Mouse (Mus musculus): Measurements from ENCODE around the gene Clpsl2. TPM values are rescaled to one million over a fixed set of nuclear protein-coding genes. Genes with fewer than 3 reads are reported as not detected.
A peak's percentile ranks its signal among the peaks of the same experiment; 100 is the strongest.
"Not testable (repeated sequence)": the region's sequence is repeated elsewhere in the genome, so short reads cannot be mapped to it uniquely, and the experiment has no call there.

The Clpsl2 gene
- polyA plus RNA-seq, 1 experiment = not detected

DNA sequence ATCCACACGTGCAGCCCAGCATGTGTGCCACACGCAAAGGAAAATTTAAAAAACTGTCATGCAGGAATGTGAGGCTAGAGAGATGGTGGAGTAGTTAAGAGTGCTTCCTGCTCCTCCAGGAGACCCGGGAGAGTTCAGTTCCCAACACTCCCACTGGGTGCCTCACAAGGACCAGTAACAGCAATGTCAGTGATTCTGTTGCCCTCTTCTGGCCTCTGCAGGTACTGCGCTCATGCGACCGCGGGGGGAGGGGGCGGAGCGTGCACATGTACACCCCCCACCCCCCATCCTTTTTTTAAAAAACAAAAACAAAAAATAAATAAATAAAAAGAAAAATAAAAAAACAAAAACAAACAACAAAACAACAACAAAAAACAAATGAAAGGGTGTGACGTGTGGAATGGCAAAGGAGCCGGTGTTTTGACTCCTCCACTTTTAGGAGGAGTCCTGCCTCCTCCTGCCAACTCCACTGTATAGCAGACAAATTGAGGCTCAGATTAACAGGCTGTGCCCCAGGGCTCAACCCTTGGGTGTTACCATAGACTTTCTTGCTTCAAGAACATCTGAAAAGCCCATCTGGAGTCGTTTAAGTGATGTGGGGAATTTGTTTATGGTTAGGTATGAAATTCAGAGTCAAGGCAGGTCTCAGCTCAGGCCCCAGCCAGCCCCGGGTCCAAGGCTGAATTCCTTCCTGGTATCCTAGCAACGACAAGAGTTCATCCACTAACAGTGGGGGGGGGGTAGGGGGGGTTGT is 4.0 kb downstream of the Clpsl2 start:
- Histone ChIP-seq H3K4me1 (ENCODE audit: control insufficient read depth, insufficient read depth, low read length) (no peaks in the 10 kb centered on the region), H3K27ac (ENCODE audit: insufficient read depth, low read length) (no peak overlapping the region), H3K27me3 (ENCODE audit: control insufficient read depth, insufficient read depth, low read length) (no peaks in the 10 kb centered on the region), H3K4me3 (replicated peaks; ENCODE audit: insufficient read depth, low read depth, low read length) (no peak overlapping the region)
- 5% methylated on average over 14 of the region's 14 CpGs for WGBS
- peak; percentile 41 to 64 for DNase-seq
- peak; percentile 81 for TF ChIP-seq CTCF (IDR thresholded peaks at IDR 0.05; ENCODE audit: borderline replicate concordance, insufficient read depth, low read depth, low read length)
- no peak for TF ChIP-seq POLR2A (IDR thresholded peaks at IDR 0.05; ENCODE audit: borderline replicate concordance, insufficient read depth, low read length)

DNA sequence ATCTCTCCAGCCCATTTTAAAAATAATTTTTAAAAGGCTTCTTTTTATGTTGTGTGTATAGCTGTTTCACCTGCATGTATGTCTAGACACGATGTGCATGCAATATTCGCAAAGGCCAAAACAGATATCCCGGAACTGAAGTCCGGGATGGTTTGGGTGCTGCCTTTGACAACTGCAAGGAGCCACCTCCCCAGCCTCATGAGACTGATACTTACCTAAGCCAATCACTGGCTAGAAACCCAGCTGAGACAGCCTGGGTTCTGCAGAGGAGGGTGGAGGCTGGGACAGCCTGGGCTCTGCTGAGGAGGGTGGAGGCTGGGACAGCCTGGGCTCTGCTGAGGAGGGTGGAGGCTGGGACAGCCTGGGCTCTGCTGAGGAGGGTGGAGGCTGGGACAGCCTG is 4.8 kb downstream of the Clpsl2 start:
- DNase-seq; H3K27me3 ChIP-seq (ENCODE audit: control insufficient read depth, insufficient read depth, low read length); H3K27ac ChIP-seq (ENCODE audit: insufficient read depth, low read length); H3K4me3 ChIP-seq (replicated peaks; ENCODE audit: insufficient read depth, low read depth, low read length); H3K4me1 ChIP-seq (ENCODE audit: control insufficient read depth, insufficient read depth, low read length): not testable (repeated sequence)
- 93% methylated on average over 4 of the region's 4 CpGs for WGBS

DNA sequence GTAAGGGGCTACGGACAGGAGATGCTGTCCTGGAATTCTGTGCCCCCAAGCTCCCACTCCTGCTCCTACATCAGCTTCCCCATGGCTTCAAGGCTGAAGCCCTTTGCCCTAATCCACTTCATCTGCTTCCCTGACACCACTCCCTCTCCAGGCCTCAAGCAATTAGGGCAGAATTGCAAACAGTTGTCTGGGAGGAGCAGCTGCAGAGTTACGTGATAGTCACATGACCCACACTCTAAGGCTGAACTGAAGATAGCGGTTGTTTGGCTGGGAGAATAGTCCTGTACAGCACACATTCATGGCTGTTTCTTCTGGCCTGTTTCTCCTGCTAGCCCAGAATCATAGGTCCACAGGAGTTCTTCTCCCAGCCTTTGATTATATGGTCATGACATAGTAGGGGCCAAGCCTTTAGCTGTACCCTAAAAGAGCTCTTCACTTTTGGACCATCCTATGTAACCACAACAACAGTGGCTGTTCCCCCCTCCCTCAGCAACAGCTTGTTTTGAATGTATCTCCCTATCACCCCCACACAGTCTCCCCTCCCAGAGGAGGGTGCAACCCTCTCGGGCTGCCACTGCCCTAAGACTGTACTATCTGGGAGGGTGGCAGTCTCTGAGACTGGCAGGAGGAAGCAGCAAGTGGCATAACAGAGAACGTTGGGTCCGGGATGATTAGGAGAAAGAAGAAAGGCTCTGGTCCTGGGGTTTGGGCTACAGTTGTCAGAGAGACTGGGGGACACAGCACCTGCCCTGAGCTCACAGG is 7.6 kb downstream of the Clpsl2 start:
- Histone ChIP-seq H3K27ac (ENCODE audit: insufficient read depth, low read length) (no peak overlapping the region), H3K4me3 (replicated peaks; ENCODE audit: insufficient read depth, low read depth, low read length) (no peak overlapping the region), H3K4me1 (ENCODE audit: control insufficient read depth, insufficient read depth, low read length) (no peaks in the 10 kb centered on the region), H3K27me3 (ENCODE audit: control insufficient read depth, insufficient read depth, low read length) (no peaks in the 10 kb centered on the region)
- WGBS = 60% methylated on average over 6 of the region's 6 CpGs
- TF ChIP-seq CTCF (IDR thresholded peaks at IDR 0.05; ENCODE audit: borderline replicate concordance, insufficient read depth, low read depth, low read length) = no peak
- no peak for TF ChIP-seq POLR2A (IDR thresholded peaks at IDR 0.05; ENCODE audit: borderline replicate concordance, insufficient read depth, low read length)
- no peak for DNase-seq

DNA sequence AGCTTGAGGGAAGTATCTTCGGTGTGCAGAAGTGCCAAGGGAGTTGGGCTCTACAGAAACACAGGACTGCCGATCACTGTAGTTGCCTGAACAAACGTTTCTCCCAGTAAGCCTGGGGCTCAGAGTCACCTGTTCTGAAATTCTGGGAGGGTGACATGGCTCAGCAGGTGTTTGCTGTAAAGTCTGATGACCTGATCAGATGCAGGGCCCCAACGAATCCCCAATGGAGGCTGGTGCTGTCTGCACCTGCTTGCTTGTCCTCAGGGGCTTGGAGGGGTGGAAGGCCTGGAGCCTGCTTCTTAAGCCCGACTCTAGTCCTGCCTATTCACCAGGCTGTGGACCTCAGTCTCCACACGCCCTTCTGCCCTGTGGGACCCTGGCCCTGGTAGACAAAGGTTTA is 8.6 kb downstream of the Clpsl2 start:
- Histone ChIP-seq H3K27ac (ENCODE audit: insufficient read depth, low read length) (no peak overlapping the region), H3K4me1 (ENCODE audit: control insufficient read depth, insufficient read depth, low read length) (no peaks in the 10 kb centered on the region), H3K4me3 (replicated peaks; ENCODE audit: insufficient read depth, low read depth, low read length) (no peak overlapping the region), H3K27me3 (ENCODE audit: control insufficient read depth, insufficient read depth, low read length) (no peaks in the 10 kb centered on the region)
- TF ChIP-seq POLR2A (IDR thresholded peaks at IDR 0.05; ENCODE audit: borderline replicate concordance, insufficient read depth, low read length) (no peak), CTCF (IDR thresholded peaks at IDR 0.05; ENCODE audit: borderline replicate concordance, insufficient read depth, low read depth, low read length) (no peak)
- WGBS = 78% methylated on average over 6 of the region's 6 CpGs
- no peak for DNase-seq

DNA sequence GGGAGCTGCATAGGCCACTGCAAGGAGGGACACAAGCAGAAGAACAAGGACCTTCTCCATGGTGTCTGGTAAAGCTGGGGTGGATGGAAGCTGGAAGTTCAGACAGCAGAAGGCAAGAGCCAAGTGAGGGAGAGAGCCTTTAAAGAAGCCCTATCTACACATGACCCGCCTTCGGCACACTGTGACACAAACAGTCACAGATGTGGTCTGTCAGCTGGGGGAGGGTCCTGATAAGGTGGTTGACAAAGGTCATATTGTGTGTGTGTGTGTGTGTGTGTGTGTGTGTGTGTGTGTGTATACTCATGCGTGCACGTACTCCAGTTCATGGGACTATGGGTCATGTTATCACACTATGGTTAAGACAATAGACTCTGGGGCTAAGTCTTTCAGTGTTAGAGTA is 11.4 kb downstream of the Clpsl2 start, which contains the start of gene Clps:
Clps (minus strand) TSS at position 169 of the 400 bp plus-strand sequence.
- 83% methylated on average over 4 of the region's 4 CpGs for WGBS
- TF ChIP-seq CTCF (IDR thresholded peaks at IDR 0.05; ENCODE audit: borderline replicate concordance, insufficient read depth, low read depth, low read length) (no peak), POLR2A (IDR thresholded peaks at IDR 0.05; ENCODE audit: borderline replicate concordance, insufficient read depth, low read length) (no peak)
- no peak for DNase-seq

DNA sequence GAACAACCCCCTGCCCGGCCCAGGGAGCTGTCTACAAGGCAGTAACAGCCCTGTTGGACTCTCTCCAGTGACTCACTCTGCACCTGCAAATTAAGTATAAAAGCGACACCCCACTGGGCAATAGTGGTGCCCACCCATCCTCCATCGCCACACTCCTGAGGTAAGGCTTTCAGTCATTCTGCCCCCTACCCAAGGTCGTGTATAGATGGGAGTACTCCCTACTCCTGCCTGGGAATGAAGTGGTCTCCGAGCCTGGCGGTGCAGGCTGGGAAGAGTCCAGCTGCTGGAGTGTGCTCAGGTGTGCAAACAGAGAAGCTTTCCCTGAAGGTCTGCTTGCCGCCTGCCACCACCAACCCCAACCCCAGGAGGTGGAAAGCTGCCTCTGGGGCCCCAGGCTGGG is 12.4 kb downstream of the Clpsl2 start:
- Histone ChIP-seq H3K4me3 (replicated peaks; ENCODE audit: insufficient read depth, low read depth, low read length) (no peak overlapping the region), H3K27ac (ENCODE audit: insufficient read depth, low read length) (no peak overlapping the region), H3K4me1 (ENCODE audit: control insufficient read depth, insufficient read depth, low read length) (no peaks in the 10 kb centered on the region), H3K27me3 (ENCODE audit: control insufficient read depth, insufficient read depth, low read length) (no peaks in the 10 kb centered on the region)
- 62% methylated on average over 7 of the region's 7 CpGs for WGBS
- TF ChIP-seq POLR2A (IDR thresholded peaks at IDR 0.05; ENCODE audit: borderline replicate concordance, insufficient read depth, low read length) = no peak
- TF ChIP-seq CTCF (IDR thresholded peaks at IDR 0.05; ENCODE audit: borderline replicate concordance, insufficient read depth, low read depth, low read length) = no peak
- DNase-seq = no peak

More for the DNA sequence above, 11.4 kb downstream of the Clpsl2 start, which contains the start of gene Clps:
- Histone ChIP-seq H3K27me3 (ENCODE audit: control insufficient read depth, insufficient read depth, low read length) (no peaks in the 10 kb centered on the region), H3K4me1 (ENCODE audit: control insufficient read depth, insufficient read depth, low read length) (no peaks in the 10 kb centered on the region), H3K27ac (ENCODE audit: insufficient read depth, low read length) (no peak within 1 kb of the TSS), H3K4me3 (replicated peaks; ENCODE audit: insufficient read depth, low read depth, low read length) (no peak within 1 kb of the TSS)

DNA sequence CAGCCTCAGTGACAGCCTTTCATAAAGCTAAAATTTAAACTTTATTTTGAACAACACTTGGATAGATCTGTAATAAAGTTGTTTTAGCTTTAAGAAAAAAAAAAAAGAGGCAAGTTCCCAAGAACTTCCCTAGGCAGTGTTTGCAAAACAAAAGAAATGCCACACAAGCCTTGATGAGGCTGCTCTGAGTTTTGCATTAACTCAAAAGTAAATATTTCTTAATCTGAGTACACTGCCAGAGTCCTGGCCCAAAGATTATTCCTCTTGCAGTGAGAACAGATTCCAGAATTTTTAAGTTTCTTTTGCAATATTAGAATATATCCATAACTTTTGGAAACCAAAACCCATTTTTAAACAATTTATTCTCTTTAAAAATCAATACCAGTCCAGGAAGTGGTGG is 16.0 kb downstream of the Clpsl2 start:
- H3K4me1 ChIP-seq (ENCODE audit: control insufficient read depth, insufficient read depth, low read length) = no peaks in the 10 kb centered on the region
- no peaks in the 10 kb centered on the region for H3K27me3 ChIP-seq (ENCODE audit: control insufficient read depth, insufficient read depth, low read length)
- DNase-seq = no peak
- TF ChIP-seq CTCF (IDR thresholded peaks at IDR 0.05; ENCODE audit: borderline replicate concordance, insufficient read depth, low read depth, low read length) (no peak), POLR2A (IDR thresholded peaks at IDR 0.05; ENCODE audit: borderline replicate concordance, insufficient read depth, low read length) (no peak)
- no peak overlapping the region for H3K4me3 ChIP-seq (replicated peaks; ENCODE audit: insufficient read depth, low read depth, low read length)
- no peak overlapping the region for H3K27ac ChIP-seq (ENCODE audit: insufficient read depth, low read length)

DNA sequence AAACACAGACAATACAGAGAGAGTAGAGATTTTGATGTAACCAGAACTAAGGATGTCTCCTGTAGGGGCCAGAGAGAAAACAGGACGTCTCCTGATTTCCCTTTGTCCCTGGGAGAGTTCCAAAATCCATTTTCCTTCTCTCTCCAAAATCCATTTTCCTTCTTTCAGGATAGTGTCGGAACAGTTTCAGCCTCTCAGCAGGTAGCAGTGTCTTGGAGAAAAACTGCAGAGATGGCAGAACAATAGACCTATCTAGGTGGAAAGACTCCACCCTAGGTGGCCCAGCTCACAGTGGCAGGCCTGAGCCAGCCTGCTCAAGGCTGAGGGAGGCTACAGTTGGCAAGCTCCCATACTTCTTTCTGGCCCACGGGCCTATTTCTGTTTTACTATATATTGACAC is 18.3 kb downstream of the Clpsl2 start:
- WGBS = 14% methylated on average over 3 of the region's 3 CpGs
- no peak overlapping the region for H3K27ac ChIP-seq (ENCODE audit: insufficient read depth, low read length)
- H3K4me3 ChIP-seq (replicated peaks; ENCODE audit: insufficient read depth, low read depth, low read length) = no peak overlapping the region
- TF ChIP-seq CTCF (IDR thresholded peaks at IDR 0.05; ENCODE audit: borderline replicate concordance, insufficient read depth, low read depth, low read length) (no peak), POLR2A (IDR thresholded peaks at IDR 0.05; ENCODE audit: borderline replicate concordance, insufficient read depth, low read length) (no peak)
- no peak for DNase-seq
- H3K4me1 ChIP-seq (ENCODE audit: control insufficient read depth, insufficient read depth, low read length) = no peaks in the 10 kb centered on the region
- H3K27me3 ChIP-seq (ENCODE audit: control insufficient read depth, insufficient read depth, low read length) = no peaks in the 10 kb centered on the region
